In the genomic region with DNA sequence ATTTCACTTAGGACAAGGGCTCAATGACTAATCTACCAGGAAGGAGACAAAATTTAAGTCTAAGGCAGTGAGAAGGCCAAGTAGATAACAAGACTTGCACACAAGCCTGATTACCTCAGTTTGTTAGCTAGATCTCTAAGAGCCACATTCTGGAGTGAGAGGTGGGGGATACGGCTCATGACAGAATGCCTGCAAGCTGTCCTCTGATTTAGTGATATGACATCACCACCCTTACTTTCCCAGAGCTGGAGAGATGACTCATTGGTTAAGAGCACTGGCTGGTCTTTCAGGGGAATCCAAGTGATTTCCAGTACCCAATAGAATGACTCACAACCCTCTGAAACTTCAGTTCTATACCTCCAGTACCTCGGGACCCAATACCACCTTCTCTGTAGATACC, we compare ENCODE assay signal across 26 mouse cellular contexts.
DNase-seq lines count a peak whose midpoint lies in the region; ATAC-seq and TF ChIP-seq lines count a peak whose summit lies in the region.
"Had no signal": no experiment of that assay in that cellular context is flagged by ENCODE, and none has a peak within 500 bp of the region (broad histone marks: within the 10 kb centered on the region; RNA-seq: fewer than 3 reads in every experiment).

No protein-coding gene starts in this region.

- intact Hi-C loops in heart, postnatal 14 days (cut with DNase I): no loop called here

- H3K27ac ChIP-seq in heart, embryonic 13.5 days (replicated peaks): peak overlapping the region; percentile 39; the same call in 1 of the 2 replicates
- H3K27ac ChIP-seq in lung, postnatal 0 days (ENCODE audit: low read length): no peak overlapping the region
- H3K27ac ChIP-seq: forebrain, embryonic 15.5 days; heart, adult 2 months; hindbrain, embryonic 10.5 days; kidney, embryonic 15.5 days; liver, embryonic 12.5 days; macrophage; midbrain, embryonic 13.5 days; neural tube, embryonic 15.5 days; stomach, postnatal 0 days had no signal

- H3ac ChIP-seq in myocyte (ENCODE audit: control insufficient read depth, insufficient read length): no peak overlapping the region

- TF ChIP-seq POLR2A in myocyte (IDR thresholded peaks at IDR 0.05; ENCODE audit: insufficient read length, low read depth): no peak

- no peak overlapping the region for H3K9ac ChIP-seq in heart, embryonic 13.5 days
- no peak overlapping the region for H3K9ac ChIP-seq in lung, postnatal 0 days (replicated peaks; ENCODE audit: low read depth)
- H3K9ac ChIP-seq: forebrain, embryonic 15.5 days; kidney, embryonic 15.5 days; liver, embryonic 12.5 days; liver, postnatal 0 days; midbrain, embryonic 13.5 days; neural tube, embryonic 15.5 days had no signal

- H3K4me1 ChIP-seq in heart, embryonic 13.5 days: peaks cover 23% of the 10 kb centered on the region
- no peaks in the 10 kb centered on the region for H3K4me1 ChIP-seq in lung, postnatal 0 days (ENCODE audit: insufficient read depth, low read depth, low read length)
- H3K4me1 ChIP-seq: forebrain, embryonic 15.5 days; hindbrain, embryonic 10.5 days; kidney, embryonic 15.5 days; liver, embryonic 12.5 days; midbrain, embryonic 13.5 days; neural tube, embryonic 15.5 days had no signal

- no peak overlapping the region for H3K4me2 ChIP-seq in heart, embryonic 13.5 days
- no peak overlapping the region for H3K4me2 ChIP-seq in lung, postnatal 0 days (replicated peaks; ENCODE audit: low read depth, low read length)
- H3K4me2 ChIP-seq in myocyte (ENCODE audit: low read depth): peak overlapping the region; percentile 52
- H3K4me2 ChIP-seq: forebrain, embryonic 15.5 days; kidney, embryonic 15.5 days; liver, embryonic 12.5 days; midbrain, embryonic 13.5 days; neural tube, embryonic 15.5 days had no signal

- H3K27me3 ChIP-seq in heart, embryonic 13.5 days (replicated peaks): no peaks in the 10 kb centered on the region
- H3K27me3 ChIP-seq in lung, postnatal 0 days (replicated peaks; ENCODE audit: insufficient read depth, low read length): no peaks in the 10 kb centered on the region
- H3K27me3 ChIP-seq in myocyte (ENCODE audit: control insufficient read depth, insufficient read depth, insufficient read length): no peaks in the 10 kb centered on the region
- H3K27me3 ChIP-seq: forebrain, embryonic 15.5 days; kidney, embryonic 15.5 days; liver, embryonic 12.5 days; midbrain, embryonic 13.5 days; neural tube, embryonic 15.5 days had no signal

- 27% methylated on average over 2 of the region's 2 CpGs for WGBS in heart, embryonic 13.5 days
- WGBS in lung, postnatal 0 days: 72% methylated on average over 2 of the region's 2 CpGs

- no peaks in the 10 kb centered on the region for H3K36me3 ChIP-seq in heart, embryonic 13.5 days
- H3K36me3 ChIP-seq in lung, postnatal 0 days (ENCODE audit: insufficient read depth, low read length): no peaks in the 10 kb centered on the region
- no peaks in the 10 kb centered on the region for H3K36me3 ChIP-seq in myocyte (ENCODE audit: control insufficient read depth, insufficient read depth)
- H3K36me3 ChIP-seq: forebrain, embryonic 15.5 days; hindbrain, embryonic 10.5 days; kidney, embryonic 15.5 days; liver, embryonic 12.5 days; midbrain, embryonic 13.5 days; neural tube, embryonic 15.5 days had no signal

- TF ChIP-seq EP300 in lung, postnatal 0 days (IDR thresholded peaks at IDR 0.05): no peak

- H3K4me3 ChIP-seq in heart, embryonic 13.5 days: no peak overlapping the region
- no peak overlapping the region for H3K4me3 ChIP-seq in lung, postnatal 0 days (ENCODE audit: low read depth, low read length)
- H3K4me3 ChIP-seq in myocyte: no peak overlapping the region
- H3K4me3 ChIP-seq: forebrain, embryonic 15.5 days; heart, adult 2 months; hindbrain, embryonic 10.5 days; kidney, embryonic 15.5 days; liver, embryonic 12.5 days; midbrain, embryonic 13.5 days; neural tube, embryonic 15.5 days had no signal

- peak; percentile 33 to 53 for DNase-seq in adrenal gland, adult (ENCODE audit: inconsistent age in 2 of 2, low spot score in 1 of 2)
- DNase-seq in adrenal gland, postnatal 14 days: no peak
- DNase-seq in heart, postnatal 14 days: no peak
- DNase-seq in lung, postnatal 0 days (ENCODE audit: low spot score): peak; percentile 28
- DNase-seq in lung, postnatal 10 days: no peak
- DNase-seq in retina, embryonic 14.5 days (ENCODE audit: low spot score): no peak
- DNase-seq: cerebellum, adult 8-10 months; cerebellum, postnatal 36 days; gastrocnemius, postnatal 36 days; heart, adult 2 months; left cerebral cortex, postnatal 4 days; liver, postnatal 0 days; right cerebral cortex, postnatal 4 days; thymus, adult 18-20 months; thymus, postnatal 25 days had no signal

- no peak for ATAC-seq in heart, embryonic 13.5 days (ENCODE audit: extremely low read depth, insufficient number of reproducible peaks, low FRiP score, low TSS enrichment)
- ATAC-seq in lung, postnatal 0 days: peak; percentile 47; the same call in 1 of the 2 replicates
- ATAC-seq: forebrain, embryonic 15.5 days; hindbrain, embryonic 16.5 days; liver, embryonic 12.5 days; liver, postnatal 0 days; midbrain, embryonic 13.5 days had no signal

- H3K79me2 ChIP-seq in myocyte (ENCODE audit: control insufficient read depth, insufficient read depth): no peaks in the 10 kb centered on the region

- no peak for TF ChIP-seq CTCF in lung, postnatal 0 days (IDR thresholded peaks at IDR 0.05)

- H3K9me3 ChIP-seq in heart, embryonic 13.5 days: no peaks in the 10 kb centered on the region
- no peaks in the 10 kb centered on the region for H3K9me3 ChIP-seq in lung, postnatal 0 days (ENCODE audit: low read length)
- H3K9me3 ChIP-seq: forebrain, embryonic 15.5 days; hindbrain, embryonic 10.5 days; kidney, embryonic 15.5 days; liver, embryonic 12.5 days; midbrain, embryonic 13.5 days; neural tube, embryonic 15.5 days had no signal

TF ChIP-seq in myocyte, 11 proteins besides CTCF, POLR2A, EP300 and RAD21:
- no peak for TF ChIP-seq CEBPB (IDR thresholded peaks at IDR 0.05; ENCODE audit: insufficient read depth, poor library complexity, severe bottlenecking)
- TF ChIP-seq USF1 (IDR thresholded peaks at IDR 0.05; ENCODE audit: low read depth): no peak
- TF ChIP-seq MAX (IDR thresholded peaks at IDR 0.05; ENCODE audit: low read depth): no peak
- TF ChIP-seq TCF12 (IDR thresholded peaks at IDR 0.05; ENCODE audit: insufficient read depth, poor library complexity, severe bottlenecking): no peak
- no peak for TF ChIP-seq MYOD1 (IDR thresholded peaks at IDR 0.05; ENCODE audit: control insufficient read depth in 1 of 3, insufficient read length in 2 of 3, low read depth in 2 of 3)
- no peak for TF ChIP-seq POLR2AphosphoS2 (IDR thresholded peaks at IDR 0.05; ENCODE audit: insufficient read length, low read depth)
- no peak for TF ChIP-seq TCF3 (IDR thresholded peaks at IDR 0.05; ENCODE audit: insufficient read length, low read depth)
- no peak for TF ChIP-seq MYOG (IDR thresholded peaks at IDR 0.05; ENCODE audit: control insufficient read depth in 1 of 3, insufficient read depth in 1 of 3, insufficient read length in 2 of 3, low read depth in 2 of 3)
- no peak for TF ChIP-seq SRF (IDR thresholded peaks at IDR 0.05; ENCODE audit: control insufficient read depth, insufficient read length, low read depth)
- TF ChIP-seq E2F4 (IDR thresholded peaks at IDR 0.05; ENCODE audit: insufficient read depth): no peak
- no peak for TF ChIP-seq REST (IDR thresholded peaks at IDR 0.05; ENCODE audit: insufficient read depth, insufficient read length)

Comparison
In these comparisons a context has a peak if more than half of its experiments do, and no peak if none do; other contexts are left out.
1. DNase-seq: peak in adrenal gland, adult (2 of 2) and lung, postnatal 0 days (single experiment); none in adrenal gland, postnatal 14 days (single experiment), heart, postnatal 14 days (0 of 2), lung, postnatal 10 days (single experiment) and retina, embryonic 14.5 days (single experiment).